Mouse (Mus musculus) embryo, embryonic 11.5 days (tissue): Measurements from ENCODE around the gene Ick.
"Not testable (repeated sequence)": the region's sequence is repeated elsewhere in the genome, so short reads cannot be mapped to it uniquely, and the experiment has no call there.

ENCODE experiments used
- DNase-seq: peaks from one replicate; pipeline ENCODE4 v3.0.0-alpha.2; 2012; ENCODE audit warnings: low read depth, low spot score

Ick gene

DNA sequence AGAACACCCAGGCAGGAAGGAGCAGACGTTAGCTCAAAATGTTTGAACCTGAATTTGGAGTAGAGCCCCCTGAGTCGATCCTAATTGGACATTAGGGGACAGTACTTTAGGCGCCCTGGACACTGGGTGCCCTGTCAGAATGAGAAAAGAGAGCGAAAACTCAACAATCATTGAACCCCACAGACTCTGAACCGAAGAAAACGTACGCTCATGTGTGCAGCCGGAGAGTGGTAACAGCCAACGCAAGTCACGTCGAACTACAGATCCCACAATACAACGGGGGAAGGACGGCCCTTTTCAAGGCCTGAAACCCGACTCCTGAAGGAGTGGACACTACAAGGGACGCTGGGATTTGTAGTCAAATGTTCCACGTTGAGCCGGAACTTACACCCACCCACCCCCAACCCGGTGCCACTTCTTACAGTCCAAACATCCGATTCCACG lies at the start of gene Ick, which contains the start of gene Fbxo9:
Gene Ick (plus strand): TSS at position 397 of the 444 bp plus-strand sequence.
Gene Fbxo9 (minus strand): TSS at position 270 of the 444 bp plus-strand sequence.
- DNase-seq = peak; percentile 91

GRCm38 (mm10) chr9:78059525-78060120 lies 49.4 kb upstream of the Ick start:
- no peak for DNase-seq

GRCm38 (mm10) chr9:78062392-78062791 lies 46.6 kb upstream of the Ick start:
- DNase-seq = no peak

DNA sequence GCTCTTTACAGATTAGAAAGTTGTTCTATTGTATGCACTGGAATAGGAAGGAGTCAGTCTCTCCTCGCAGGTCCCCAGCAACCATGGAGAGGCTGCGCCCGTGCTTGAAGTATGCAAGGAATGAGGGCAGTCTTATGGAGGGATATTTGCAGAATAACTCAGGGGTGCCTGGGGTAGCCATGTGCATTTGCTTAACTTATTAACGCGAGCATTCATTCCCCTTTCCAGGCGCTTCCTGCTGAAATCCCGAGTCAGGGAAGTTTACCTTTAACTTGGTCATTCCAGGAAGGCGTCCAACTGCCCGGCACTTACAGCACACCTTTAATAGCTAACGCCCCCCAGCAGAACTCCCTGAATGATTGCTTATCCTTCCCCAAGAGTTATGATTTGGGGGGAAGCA lies 44.9 kb upstream of the Ick start:
- no peak for DNase-seq

DNA sequence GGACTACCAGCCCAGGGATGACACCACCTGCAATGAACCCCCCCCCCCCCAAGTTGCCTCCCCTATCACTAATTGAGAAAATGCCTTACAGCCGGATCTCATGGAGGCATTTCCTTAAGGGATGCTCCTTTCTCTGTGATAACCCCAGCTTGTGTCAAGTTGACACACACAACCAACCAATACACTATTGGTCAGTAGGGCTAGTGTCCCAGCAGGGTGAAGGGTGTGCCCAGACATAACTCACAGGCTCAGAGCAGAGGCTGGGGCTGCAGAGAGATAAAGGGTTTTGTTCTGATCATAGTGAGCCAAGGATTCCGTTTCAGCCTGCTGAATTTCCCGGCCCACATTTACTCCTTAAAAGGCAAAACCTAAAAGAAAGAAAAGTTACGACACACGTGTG lies 38.5 kb upstream of the Ick start:
- DNase-seq = no peak

DNA sequence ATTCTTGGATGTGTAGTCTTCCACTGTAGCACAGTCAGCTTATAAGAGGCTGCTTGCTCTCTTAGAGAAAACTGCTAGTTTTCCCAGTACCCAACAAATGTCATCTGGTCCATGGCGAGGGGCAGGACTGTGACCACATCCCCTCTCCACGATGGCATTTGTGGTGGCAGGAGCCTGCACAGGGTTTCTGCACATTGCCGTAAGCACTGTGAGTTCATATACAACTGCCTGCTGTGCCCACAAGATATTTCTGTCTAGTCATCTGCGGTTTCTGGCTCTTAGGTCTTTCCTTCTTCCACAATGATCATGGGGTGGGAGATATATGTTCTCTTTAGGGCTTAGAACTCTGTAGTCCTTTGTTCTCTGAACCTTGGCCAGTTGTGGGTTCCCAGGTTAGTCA lies 37.4 kb upstream of the Ick start:
- DNase-seq = no peak

- not testable (repeated sequence) for DNase-seq
Observed at GRCm38 (mm10) chr9:78073291-78073690, 35.7 kb upstream of the Ick start.

- DNase-seq = no peak
Observed at GRCm38 (mm10) chr9:78073713-78074340, 35.2 kb upstream of the Ick start.

DNA sequence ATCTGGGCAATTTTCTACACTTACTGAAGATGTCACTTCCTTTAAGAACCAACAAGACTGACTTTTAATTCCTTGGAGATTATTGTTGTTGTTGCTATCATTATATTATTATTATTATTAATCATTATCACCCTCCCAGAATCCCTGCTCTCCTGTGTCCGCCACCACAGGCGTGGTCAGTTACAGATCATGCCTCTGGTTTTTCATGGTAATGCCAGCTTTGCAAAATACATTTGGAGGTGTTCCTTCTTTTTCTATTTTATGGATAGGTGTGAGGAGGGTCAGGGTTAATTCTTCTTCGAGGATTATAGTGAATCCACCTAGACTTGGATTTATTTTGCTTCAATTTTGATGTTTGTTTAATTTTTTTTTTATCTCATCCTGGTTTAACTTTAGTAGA lies 33.7 kb upstream of the Ick start:
- no peak for DNase-seq

DNA sequence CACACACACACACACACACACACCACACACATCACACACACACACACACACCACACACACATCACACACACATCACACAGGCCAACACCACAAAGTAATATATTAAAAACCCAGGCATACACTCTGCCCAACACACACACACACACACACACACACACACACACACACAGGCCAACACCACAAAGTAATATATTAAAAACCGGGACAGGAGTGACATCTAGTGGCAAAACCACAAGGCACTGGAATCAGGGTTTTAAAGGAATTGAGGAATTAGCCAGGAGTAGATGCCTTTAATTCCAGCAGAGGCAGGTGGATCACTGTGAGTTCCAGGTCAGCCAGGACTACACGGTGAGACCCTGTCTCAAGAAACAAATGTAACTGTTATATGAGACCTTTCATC lies 30.8 kb upstream of the Ick start:
- DNase-seq = no peak

DNA sequence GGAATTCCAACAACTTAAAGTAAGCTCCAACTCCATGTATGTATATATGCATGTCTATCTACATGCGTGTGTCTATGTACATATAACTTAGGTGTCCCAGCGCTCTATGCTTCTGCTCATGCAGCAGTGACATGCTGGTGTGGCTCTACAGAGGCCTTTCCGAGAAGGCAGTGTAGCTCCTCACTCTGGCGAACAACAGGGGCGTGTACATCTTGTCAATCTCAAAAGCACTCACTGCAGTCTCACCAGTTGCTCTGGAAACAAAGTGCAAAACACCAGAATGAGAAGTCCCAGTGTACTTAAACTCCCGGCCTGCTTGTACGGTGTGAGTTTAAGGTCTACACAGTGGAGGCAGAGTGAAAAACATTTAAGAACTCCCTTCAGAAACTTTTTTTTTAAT lies 27.2 kb upstream of the Ick start:
- no peak for DNase-seq

DNA sequence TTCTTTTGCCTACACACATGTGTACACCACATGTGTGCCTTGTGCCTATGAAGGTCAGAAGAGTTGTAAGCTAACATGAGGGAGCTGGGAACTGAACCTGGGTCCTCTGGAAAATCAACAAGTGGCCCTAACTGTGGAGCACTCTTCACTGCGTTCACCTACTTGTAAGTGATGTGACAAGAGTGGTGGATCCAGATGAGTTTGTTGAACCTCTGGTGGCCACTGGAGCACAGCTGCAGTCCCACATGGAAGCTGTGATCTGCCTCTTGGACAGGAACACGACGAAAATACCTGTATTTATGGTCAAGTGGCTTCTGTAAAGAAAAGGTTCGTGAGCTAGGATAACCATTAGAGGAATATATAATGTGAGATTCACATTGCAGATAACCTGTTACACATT lies 24.7 kb upstream of the Ick start:
- no peak for DNase-seq

DNA sequence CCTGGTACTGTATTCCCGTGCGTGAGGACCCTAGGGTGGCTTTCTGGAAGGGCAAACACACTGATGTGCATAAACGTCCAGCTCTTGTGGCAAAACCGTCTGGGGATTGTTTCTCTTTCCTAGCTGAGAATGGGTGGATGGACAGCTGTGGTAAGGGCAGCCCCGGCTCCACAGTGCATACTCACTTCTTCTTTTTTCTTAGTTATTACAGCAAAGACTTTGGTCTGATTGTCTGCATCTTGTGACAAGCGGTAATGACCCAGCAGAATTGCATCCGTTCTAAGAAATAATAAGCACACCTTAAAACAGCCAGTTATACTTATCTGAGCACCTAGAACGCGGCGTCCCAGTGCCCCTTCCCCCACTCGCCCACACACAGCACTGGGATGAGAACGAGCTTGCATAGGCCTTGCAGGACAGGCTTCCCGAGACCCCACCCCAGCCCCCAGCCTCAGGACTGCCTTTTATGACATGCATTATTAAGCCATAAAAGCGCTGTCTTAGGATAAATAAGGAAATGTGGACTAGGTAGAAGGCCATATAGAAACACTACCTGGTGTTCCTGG lies 23.2 kb upstream of the Ick start:
- no peak for DNase-seq

DNA sequence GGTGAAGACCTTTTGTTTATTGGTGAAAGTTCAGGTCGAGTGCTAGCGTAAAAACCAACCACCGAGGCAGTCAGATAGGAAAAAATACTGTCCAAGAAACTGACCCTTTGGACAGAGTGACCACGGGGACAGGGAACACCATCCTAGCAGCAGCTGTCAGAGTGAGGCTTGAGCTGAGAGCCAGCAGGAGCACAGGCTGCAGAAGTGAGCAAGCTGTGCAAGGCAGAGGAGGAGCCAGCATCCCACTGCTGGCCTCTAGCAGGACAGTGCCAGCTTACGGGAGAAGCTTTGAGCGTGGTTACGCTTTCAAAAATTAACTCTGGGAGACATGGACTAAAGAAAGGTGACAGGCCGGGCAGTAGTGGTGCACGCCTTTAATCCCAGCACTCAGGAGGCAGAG lies 21.2 kb upstream of the Ick start:
- no peak for DNase-seq

GRCm38 (mm10) chr9:78088521-78088920 lies 20.5 kb upstream of the Ick start:
- DNase-seq = no peak

DNA sequence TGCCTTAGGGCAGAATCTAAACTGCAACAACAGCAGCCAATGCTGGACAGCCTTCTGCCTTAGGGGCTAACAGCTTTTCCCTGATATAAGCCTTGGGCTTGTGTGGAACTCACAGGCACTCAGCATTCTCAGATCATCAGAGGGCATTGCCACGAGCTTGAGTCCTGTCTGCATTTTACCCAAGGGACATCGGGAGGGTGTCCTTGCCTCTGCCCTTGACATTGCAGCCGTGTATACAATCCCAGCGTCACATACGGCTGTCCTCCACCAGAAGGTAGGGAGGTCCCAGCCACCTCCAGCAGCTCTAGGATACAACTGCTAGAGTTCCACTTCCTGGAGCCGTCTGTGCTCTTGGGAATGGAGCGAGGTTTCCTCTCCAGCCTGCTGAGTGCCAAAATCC lies 20.0 kb upstream of the Ick start:
- DNase-seq = no peak

DNA sequence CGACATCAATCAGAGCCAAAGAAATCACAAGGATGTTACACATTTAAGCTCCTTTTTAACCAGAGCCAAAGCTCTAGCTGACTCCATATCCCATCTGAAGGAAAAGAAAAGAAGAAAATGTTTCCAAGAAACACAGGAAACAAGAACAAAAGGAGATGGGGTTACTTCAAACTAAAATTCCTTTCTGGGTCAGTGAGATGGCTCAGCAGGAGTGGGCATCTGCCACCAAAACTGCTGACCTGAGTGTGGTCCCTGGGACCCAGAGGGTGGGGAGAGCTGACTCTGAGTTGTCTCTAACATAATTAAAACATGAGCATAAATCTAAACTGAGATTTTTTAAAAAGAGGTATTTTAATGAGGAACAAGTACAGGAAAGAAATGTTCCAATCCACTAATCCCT lies 19.1 kb upstream of the Ick start:
- no peak for DNase-seq

DNA sequence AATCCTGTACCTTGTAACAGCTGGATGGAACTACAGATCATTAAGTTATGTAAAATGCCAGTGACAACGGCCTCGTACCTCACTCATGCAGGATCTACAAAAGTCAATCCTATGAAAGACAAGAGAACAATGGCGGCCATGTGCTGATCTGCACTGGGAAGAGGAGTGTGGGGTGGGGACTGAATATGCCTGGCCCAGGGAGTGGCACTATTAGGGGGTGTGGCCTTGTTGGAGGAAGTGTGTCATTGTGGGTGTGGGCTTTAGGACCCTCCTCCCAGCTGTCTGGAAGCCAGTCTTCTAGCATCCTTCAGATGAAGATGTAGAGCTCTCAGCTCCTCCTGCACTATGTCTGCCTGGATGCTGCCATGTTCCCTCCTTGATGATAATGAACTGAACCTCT lies 18.4 kb upstream of the Ick start:
- no peak for DNase-seq

DNA sequence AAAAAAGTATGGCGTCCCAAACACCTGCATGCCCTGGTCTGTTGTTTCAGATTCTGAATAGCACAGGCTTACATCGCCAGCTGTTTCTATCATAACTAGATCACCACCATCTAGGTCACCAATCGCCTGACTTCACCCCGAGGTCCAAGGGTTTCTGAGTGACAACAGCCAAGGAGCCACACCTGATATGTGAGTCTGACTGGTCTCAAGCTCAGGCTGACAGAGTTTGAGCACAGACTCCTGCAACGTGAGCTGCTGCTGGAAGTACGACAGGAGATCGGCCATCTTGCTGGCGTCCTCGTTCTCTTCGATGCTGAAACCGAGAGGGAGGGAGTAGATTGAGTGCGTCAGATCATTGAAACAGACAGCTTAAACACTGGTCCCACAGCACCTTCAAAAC lies 13.3 kb upstream of the Ick start:
- DNase-seq = no peak

DNA sequence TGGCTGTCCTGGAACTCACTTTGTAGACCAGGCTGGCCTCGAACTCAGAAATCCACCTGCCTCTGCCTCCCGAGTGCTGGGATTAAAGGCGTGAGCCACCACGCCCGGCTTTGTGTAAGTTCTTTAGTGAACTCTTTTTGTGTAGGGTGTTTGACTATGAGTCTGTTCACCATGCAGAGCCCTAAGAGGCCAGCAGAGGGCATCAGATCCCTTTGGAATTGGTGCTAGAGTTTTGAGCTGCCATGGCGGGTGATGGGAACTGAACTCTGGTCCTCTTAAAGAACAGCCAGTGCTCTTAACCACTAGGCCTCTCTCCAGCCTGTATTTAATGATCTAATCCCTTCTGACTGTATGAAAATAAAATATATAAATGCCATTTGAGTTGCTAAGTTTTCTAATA lies 12.6 kb upstream of the Ick start:
- no peak for DNase-seq

- no peak for DNase-seq
Observed at GRCm38 (mm10) chr9:78100956-78101355, 8.0 kb upstream of the Ick start.

DNA sequence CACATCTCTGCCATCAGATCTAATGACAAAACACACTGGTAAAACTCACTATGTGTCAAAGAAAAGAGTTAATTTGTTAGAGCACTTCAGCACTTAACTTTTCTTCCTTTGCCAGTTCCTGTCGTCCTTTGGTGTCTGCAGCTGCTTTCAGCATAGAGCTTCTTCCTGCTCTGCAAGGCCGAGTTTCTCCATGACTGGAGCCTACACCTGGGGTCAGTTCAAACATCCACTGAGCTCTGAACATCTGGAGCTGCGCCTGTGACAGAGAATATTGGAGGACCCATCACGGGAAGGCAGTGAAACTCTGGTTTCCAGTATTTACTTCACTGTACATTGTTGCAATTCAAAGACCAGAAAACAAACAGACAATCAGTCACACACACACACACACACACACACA lies 7.6 kb upstream of the Ick start:
- DNase-seq = no peak

DNA sequence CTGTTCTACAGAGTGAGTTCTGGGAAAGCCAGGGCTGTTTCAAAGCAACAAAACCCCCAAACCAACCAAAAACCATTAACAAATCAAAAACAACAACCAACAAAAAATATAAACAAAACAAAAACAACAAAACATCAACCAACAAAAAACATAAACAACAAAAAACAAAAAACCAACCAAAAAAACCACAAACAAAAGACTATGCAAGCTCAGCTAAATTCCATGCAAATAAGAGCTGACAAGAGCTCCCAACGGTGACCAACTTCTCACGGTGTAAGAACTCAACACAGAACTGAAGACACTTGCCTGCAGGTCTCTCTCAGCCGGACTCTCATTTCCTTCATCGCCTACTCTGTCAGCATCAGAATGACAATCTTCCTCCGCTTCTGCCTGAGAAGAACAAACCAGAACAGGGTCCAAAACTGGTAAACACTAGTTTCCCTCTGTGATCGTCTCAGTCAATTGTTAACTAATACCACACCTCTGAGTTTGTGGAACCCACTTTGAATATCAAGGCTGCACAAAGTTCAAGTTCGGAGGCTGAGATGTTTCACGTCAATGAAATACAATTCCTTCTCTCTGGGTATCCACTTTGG lies 4.9 kb upstream of the Ick start:
- DNase-seq = no peak
